15 mouse cellular contexts compared by ENCODE assay signal in genomic region chr2:22805589-22805988, GRCm38 (mm10). TPM values are rescaled to one million over a fixed set of nuclear protein-coding genes. Genes with fewer than 3 reads are reported as not detected.
DNase-seq lines count a peak whose midpoint lies in the region; ATAC-seq lines count a peak whose summit lies in the region.
"Had no signal": no experiment of that assay in that cellular context is flagged by ENCODE, and none has a peak within 500 bp of the region (broad histone marks: within the 10 kb centered on the region; RNA-seq: fewer than 3 reads in every experiment).

No protein-coding gene starts in this region.

- no peak overlapping the region for H3K27ac ChIP-seq in intestine, embryonic 16.5 days (ENCODE audit: low read length)
- H3K27ac ChIP-seq: embryonic facial prominence, embryonic 12.5 days; forebrain, embryonic 13.5 days; limb, embryonic 13.5 days had no signal

- DNase-seq in 3134 (ENCODE audit: extremely low read depth, insufficient read length, low spot score), result peak; percentile 11
- DNase-seq in CD4-positive, CD25-positive, alpha-beta regulatory T cell, adult 2 months (ENCODE audit: low read depth, low spot score), result peak; percentile 74
- peak; percentile 78 for DNase-seq in induced T-regulatory cell, adult 2 months (ENCODE audit: low read depth)
- DNase-seq in spleen, postnatal 36 days (ENCODE audit: low spot score in 2 of 2), result peak; percentile 69 to 74
- DNase-seq in layer of hippocampus, adult 18-20 months (ENCODE audit: low spot score in 2 of 2), result no peak
- DNase-seq in right cerebral cortex, postnatal 25 days, result no peak
- no peak for DNase-seq in cerebellum, adult 11-12 months
- DNase-seq: adrenal gland, adult 2 months; cerebellum, adult 11 months; lung, postnatal 14 days had no signal

- ATAC-seq in intestine, embryonic 16.5 days, result no peak
- ATAC-seq: forebrain, embryonic 13.5 days had no signal

- H3K4me3 ChIP-seq in intestine, embryonic 16.5 days (ENCODE audit: low read length), result no peak overlapping the region
- H3K4me3 ChIP-seq: embryonic facial prominence, embryonic 12.5 days; forebrain, embryonic 13.5 days; limb, embryonic 13.5 days; myocyte had no signal

- no peak overlapping the region for H3K9ac ChIP-seq in intestine, embryonic 16.5 days (ENCODE audit: low read depth, low read length)
- H3K9ac ChIP-seq: embryonic facial prominence, embryonic 12.5 days; forebrain, embryonic 13.5 days; limb, embryonic 13.5 days had no signal

- no peaks in the 10 kb centered on the region for H3K36me3 ChIP-seq in intestine, embryonic 16.5 days (ENCODE audit: control insufficient read depth, insufficient read depth, low read length)
- H3K36me3 ChIP-seq: embryonic facial prominence, embryonic 12.5 days; limb, embryonic 13.5 days had no signal

- no peaks in the 10 kb centered on the region for H3K27me3 ChIP-seq in intestine, embryonic 16.5 days (replicated peaks; ENCODE audit: control insufficient read depth, insufficient read depth, low read length)
- H3K27me3 ChIP-seq: embryonic facial prominence, embryonic 12.5 days; forebrain, embryonic 13.5 days; limb, embryonic 13.5 days had no signal

- no peaks in the 10 kb centered on the region for H3K9me3 ChIP-seq in intestine, embryonic 16.5 days (ENCODE audit: control insufficient read depth, low read length)
- H3K9me3 ChIP-seq: embryonic facial prominence, embryonic 12.5 days; forebrain, embryonic 13.5 days; limb, embryonic 13.5 days had no signal

- WGBS in intestine, embryonic 16.5 days, result 76% methylated on average over 2 of the region's 2 CpGs

- H3K4me1 ChIP-seq in intestine, embryonic 16.5 days (ENCODE audit: control insufficient read depth, insufficient read depth, low read length), result no peaks in the 10 kb centered on the region
- H3K4me1 ChIP-seq: embryonic facial prominence, embryonic 12.5 days; forebrain, embryonic 13.5 days; limb, embryonic 13.5 days had no signal

- no peak overlapping the region for H3K4me2 ChIP-seq in intestine, embryonic 16.5 days (ENCODE audit: low read depth, low read length)
- H3K4me2 ChIP-seq: embryonic facial prominence, embryonic 12.5 days; forebrain, embryonic 13.5 days; limb, embryonic 13.5 days had no signal

RNA-seq across cellular contexts. Expression of gene Apbb1ip, which starts 31.7 kb away (rescaled TPM):
- total RNA-seq in layer of hippocampus, adult 18-20 months (2021), result 1 to 10 TPM; 5.1 to 6.2 TPM
- 1.3 and 1.5 TPM in 2 replicates for polyA plus RNA-seq in intestine, embryonic 16.5 days (2015; fragmentation: Nextera tagmentation; extraction: Ambion mirVana)

Comparison
In these comparisons a context has a peak if more than half of its experiments do, and no peak if none do; other contexts are left out.
1. DNase-seq: peak in 3134 (single experiment), CD4-positive, CD25-positive, alpha-beta regulatory T cell, adult 2 months (single experiment), induced T-regulatory cell, adult 2 months (single experiment) and spleen, postnatal 36 days (2 of 2); none in layer of hippocampus, adult 18-20 months (0 of 2), right cerebral cortex, postnatal 25 days (single experiment) and cerebellum, adult 11-12 months (single experiment).